Mouse (Mus musculus) liver, embryonic 11.5 days (tissue): ENCODE measurements around the gene Npepl1. TPM values are rescaled to one million over a fixed set of nuclear protein-coding genes. Genes with fewer than 3 reads are reported as not detected.

Experiments used
- ATAC-seq: fragments of 200-750 bp; cut with Nextera tagmentation; replicated peaks from 2 replicates; pipeline ENCODE4 v1.8.0; 2017; ENCODE audit warnings: moderate number of reproducible peaks, mild to moderate bottlenecking, moderate TSS enrichment, moderate library complexity; ENCODE audit not compliant: low FRiP score
- DNase-seq: peaks from one replicate; pipeline ENCODE4 v3.0.0-alpha.2; 2017; ENCODE audit warnings: low spot score
- H3K27ac ChIP-seq: fragments of 300-500 bp; sonication (generic); 2 replicates; pipeline ENCODE4 v1.5.1; 2014; ENCODE audit warnings: mild to moderate bottlenecking, low read depth, low read length, control low read depth
- H3K27me3 ChIP-seq: fragments of 300-500 bp; sonication (generic); replicated peaks from 2 replicates; pipeline ENCODE4 v1.6.1; 2014; ENCODE audit warnings: low read length, mixed read lengths; ENCODE audit not compliant: control insufficient read depth, insufficient read depth
- H3K36me3 ChIP-seq: fragments of 300-500 bp; sonication (generic); 2 replicates; pipeline ENCODE4 v1.6.1; 2014; ENCODE audit warnings: mild to moderate bottlenecking, low read length, moderate library complexity, mixed read lengths; ENCODE audit not compliant: control insufficient read depth, insufficient read depth
- H3K4me1 ChIP-seq: fragments of 300-500 bp; sonication (generic); replicated peaks from 2 replicates; pipeline ENCODE4 v1.6.1; 2014; ENCODE audit warnings: low read length, mixed read lengths; ENCODE audit not compliant: control insufficient read depth, insufficient read depth
- H3K4me2 ChIP-seq: fragments of 300-500 bp; sonication (generic); 2 replicates; pipeline ENCODE4 v1.6.1; 2014; ENCODE audit warnings: mild to moderate bottlenecking, control low read depth, moderate library complexity
- H3K4me3 ChIP-seq: fragments of 300-500 bp; sonication (generic); 2 replicates; pipeline ENCODE4 v1.5.1; 2014; ENCODE audit warnings: low read depth, low read length, control low read depth
- H3K9ac ChIP-seq: fragments of 300-500 bp; sonication (generic); 2 replicates; pipeline ENCODE4 v1.6.1; 2014; ENCODE audit warnings: low read depth, low read length, control low read depth
- H3K9me3 ChIP-seq: fragments of 300-500 bp; sonication (generic); 2 replicates; pipeline ENCODE4 v1.6.1; 2016; ENCODE audit warnings: low read length, inconsistent platforms, mixed read lengths; ENCODE audit not compliant: control insufficient read depth
- WGBS: fragments of 180-500 bp; shearing (Covaris S2); extraction: QIAGEN DNeasy Blood & Tissue Kit; methylation state at CpG from one replicate; pipeline ENCODE4 v1.1.7; 2014; 5-methylcytosine and 5-hydroxymethylcytosine counted together
- polyA plus RNA-seq: library from polyadenylated mRNA; unstranded; fragments of >200 nt; fragmentation: Nextera tagmentation; extraction: Ambion mirVana; gene quantifications from 2 replicates; pipeline ENCODE4 v1.2.1, GENCODE M21; 2014

Gene Npepl1
- polyA plus RNA-seq, 1 experiment from 2014 or later = 59.1 TPM

DNA sequence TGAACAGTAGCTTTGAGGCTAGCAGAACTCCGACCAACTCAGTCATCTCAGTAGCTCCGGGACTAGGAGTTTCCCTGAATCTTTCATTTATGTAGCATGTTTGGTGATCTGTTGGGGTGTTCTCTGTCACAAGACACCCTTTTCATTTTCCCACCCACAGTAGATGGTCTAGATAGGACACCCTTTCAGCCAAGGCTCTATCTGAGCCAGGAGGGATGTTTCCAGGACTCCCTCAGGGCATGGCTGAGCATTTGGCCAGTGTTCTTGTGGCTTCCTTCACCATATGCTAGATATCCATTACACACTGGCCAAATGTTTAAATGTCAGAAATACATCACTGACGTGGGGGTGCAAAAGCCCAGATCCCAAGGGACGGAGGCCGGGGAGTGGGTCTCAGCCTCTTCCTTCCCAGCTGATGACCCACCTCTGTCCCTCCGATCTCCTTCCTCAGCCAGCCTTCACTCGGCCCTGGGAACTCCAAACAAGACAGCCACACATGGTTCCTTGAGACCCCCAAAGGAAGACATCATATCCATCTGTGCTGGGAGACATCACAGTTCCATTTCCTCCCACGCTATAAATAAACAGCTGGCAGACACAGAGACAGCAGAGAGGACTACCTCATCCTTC lies 20.4 kb downstream of the Npepl1 start:
- Histone ChIP-seq H3K4me1 (peaks cover 3% of the 10 kb centered on the region; the same call in 1 of the 2 replicates), H3K9me3 (no peaks in the 10 kb centered on the region), H3K4me2 (no peak overlapping the region), H3K9ac (no peak overlapping the region), H3K36me3 (no peaks in the 10 kb centered on the region), H3K4me3 (no peak overlapping the region), H3K27ac (no peak overlapping the region), H3K27me3 (no peaks in the 10 kb centered on the region)
- no peak for DNase-seq
- WGBS = 76% methylated on average over 8 of the region's 8 CpGs
- ATAC-seq = no peak

GRCm38 (mm10) chr2:174132413-174132969 lies 22.3 kb downstream of the Npepl1 start:
- ATAC-seq = 0 out of 2 replicates have a peak, but pooled peaks have one; percentile 30
- WGBS = 65% methylated on average over 8 of the region's 8 CpGs
- Histone ChIP-seq H3K4me2 (no peak overlapping the region), H3K27me3 (no peaks in the 10 kb centered on the region), H3K4me3 (no peak overlapping the region), H3K4me1 (no peaks in the 10 kb centered on the region), H3K9ac (no peak overlapping the region), H3K36me3 (no peaks in the 10 kb centered on the region), H3K9me3 (no peaks in the 10 kb centered on the region), H3K27ac (no peak overlapping the region)
- peak; percentile 32 for DNase-seq

- no peaks in the 10 kb centered on the region for H3K4me1 ChIP-seq
- DNase-seq = no peak
- no peaks in the 10 kb centered on the region for H3K27me3 ChIP-seq
- H3K27ac ChIP-seq = no peak overlapping the region
- no peak for ATAC-seq
- no peak overlapping the region for H3K9ac ChIP-seq
- H3K9me3 ChIP-seq = no peaks in the 10 kb centered on the region
- H3K36me3 ChIP-seq = no peaks in the 10 kb centered on the region
- H3K4me2 ChIP-seq = no peak overlapping the region
- WGBS = 86% methylated on average over 10 of the region's 10 CpGs
- no peak overlapping the region for H3K4me3 ChIP-seq
These were observed 48.9 kb downstream of the Npepl1 start for GRCm38 (mm10) chr2:174159035-174159434.

- no peaks in the 10 kb centered on the region for H3K36me3 ChIP-seq
- ATAC-seq (no peak), DNase-seq (no peak)
- no peak overlapping the region for H3K4me2 ChIP-seq
- H3K4me1 ChIP-seq = no peaks in the 10 kb centered on the region
- H3K4me3 ChIP-seq = no peak overlapping the region
- 66% methylated on average over 3 of the region's 3 CpGs for WGBS
- H3K27me3 ChIP-seq = no peaks in the 10 kb centered on the region
- H3K9ac ChIP-seq = no peak overlapping the region
- no peak overlapping the region for H3K27ac ChIP-seq
- no peaks in the 10 kb centered on the region for H3K9me3 ChIP-seq
These were observed 50.3 kb downstream of the Npepl1 start for GRCm38 (mm10) chr2:174160461-174160860.

Other genes with a start within 250 kb of the Npepl1 start
- gene Stx16, start 34.0 kb upstream of the Npepl1 start, polyA plus RNA-seq = 7.2 and 9.6 TPM in 2 replicates
- 729 and 742 TPM in 2 replicates for gene Gnas, start 174.0 kb downstream of the Npepl1 start, polyA plus RNA-seq
- gene Gm20721, start 236.4 kb downstream of the Npepl1 start, polyA plus RNA-seq = 7.3 and 7.7 TPM in 2 replicates